Mouse (Mus musculus) G1E (cell line): ENCODE measurements around the gene Lbx2.

Experiments used
- CTCF ChIP-seq: IDR thresholded peaks from 2 replicates; pipeline ENCODE4 v1.5.1; 2012; ENCODE audit warnings: low read depth, low read length, inconsistent platforms, mixed read lengths
- GATA1 ChIP-seq: IDR thresholded peaks from 2 replicates; pipeline ENCODE4 v1.6.1; 2012; ENCODE audit warnings: borderline replicate concordance, low read length, inconsistent platforms, mixed read lengths
- POLR2AphosphoS5 ChIP-seq: IDR thresholded peaks from 2 replicates; pipeline ENCODE4 v1.6.1; 2012; ENCODE audit warnings: low read depth, low read length, inconsistent platforms; ENCODE audit not compliant: insufficient replicate concordance
- TAL1 ChIP-seq: conservative IDR thresholded peaks from 2 replicates; pipeline ENCODE4 v1.6.1; 2012; ENCODE audit warnings: low read depth, low read length, inconsistent platforms, mixed read lengths

DNA sequence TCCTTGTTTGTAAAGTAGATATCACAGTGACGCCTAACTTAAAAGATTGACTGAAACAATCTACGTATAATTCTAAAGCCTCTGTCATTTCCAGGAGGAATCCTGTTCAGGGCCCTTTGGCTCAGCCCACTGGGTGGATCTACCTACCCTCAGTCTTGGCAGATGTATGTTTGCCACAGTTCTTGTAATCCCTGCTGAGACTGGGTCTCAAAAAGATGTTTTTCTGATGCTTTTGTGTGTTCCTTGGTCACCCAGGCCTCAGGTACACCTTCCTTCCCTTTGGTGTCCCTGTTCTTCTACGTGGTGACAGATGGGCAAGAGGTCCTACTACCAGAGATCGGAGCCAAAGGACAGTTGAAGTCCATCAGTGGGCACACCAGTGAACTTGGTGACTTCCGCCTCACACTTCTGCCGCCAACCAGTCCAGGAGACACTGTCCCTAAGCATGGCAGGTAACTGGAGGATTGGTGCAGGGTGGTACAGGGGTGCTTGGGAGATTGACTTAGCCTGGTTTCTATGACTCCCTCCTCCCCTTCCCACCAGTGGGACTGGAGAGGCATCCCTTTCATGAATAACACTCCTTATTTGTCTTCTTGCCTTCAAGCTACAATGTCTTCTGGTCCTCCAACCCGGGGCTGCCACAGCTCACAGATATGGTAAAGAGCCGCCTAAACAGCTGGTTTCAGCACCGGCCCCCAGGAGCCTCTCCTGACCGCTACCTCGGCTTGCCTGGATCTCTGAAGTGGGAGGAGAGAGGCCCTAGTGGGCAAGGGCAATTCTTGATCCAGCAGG lies 30.4 kb downstream of the Lbx2 start:
- TF ChIP-seq CTCF (no peak), GATA1 (no peak), POLR2AphosphoS5 (no peak), TAL1 (no peak)
